Comparison of ENCODE assay signal across 8 mouse cellular contexts in genomic region chr13:5869842-5870241, GRCm38 (mm10). TPM values are rescaled to one million over a fixed set of nuclear protein-coding genes. Genes with fewer than 3 reads are reported as not detected.
DNase-seq lines count a peak whose midpoint lies in the region; ATAC-seq and TF ChIP-seq lines count a peak whose summit lies in the region.
"Had no signal": no experiment of that assay in that cellular context is flagged by ENCODE, and none has a peak within 500 bp of the region (broad histone marks: within the 10 kb centered on the region; RNA-seq: fewer than 3 reads in every experiment).

No protein-coding gene starts in this region.

- H3K36me3 ChIP-seq in liver, embryonic 16.5 days (ENCODE audit: control insufficient read depth, insufficient read depth), result peaks cover 25% of the 10 kb centered on the region
- peaks cover 22% of the 10 kb centered on the region for H3K36me3 ChIP-seq in liver, embryonic 11.5 days (ENCODE audit: control insufficient read depth, insufficient read depth, low read length)
- H3K36me3 ChIP-seq in intestine, embryonic 14.5 days (ENCODE audit: control insufficient read depth, insufficient read depth, low read length), result peaks cover 43% of the 10 kb centered on the region
- peaks cover 40% of the 10 kb centered on the region for H3K36me3 ChIP-seq in stomach, embryonic 14.5 days (ENCODE audit: control insufficient read depth, insufficient read depth, low read length)

- H3K27ac ChIP-seq in liver, embryonic 16.5 days (ENCODE audit: low read length), result no peak overlapping the region
- no peak overlapping the region for H3K27ac ChIP-seq in liver, embryonic 11.5 days (ENCODE audit: low read depth, low read length)
- peak overlapping the region; percentile 89 for H3K27ac ChIP-seq in embryonic fibroblast, embryonic 13.5 days (ENCODE audit: insufficient read depth, low read length)
- H3K27ac ChIP-seq in intestine, embryonic 14.5 days (ENCODE audit: low read depth), result peak overlapping the region; percentile 40
- H3K27ac ChIP-seq in stomach, embryonic 14.5 days (ENCODE audit: low read length), result 0 out of 2 replicates have a peak overlapping the region, but pooled peaks have one; percentile 41

- H3K9ac ChIP-seq in liver, embryonic 16.5 days (ENCODE audit: low read depth, low read length), result no peak overlapping the region
- H3K9ac ChIP-seq in liver, embryonic 11.5 days (ENCODE audit: low read depth, low read length), result no peak overlapping the region
- H3K9ac ChIP-seq in intestine, embryonic 14.5 days (ENCODE audit: low read length), result no peak overlapping the region
- no peak overlapping the region for H3K9ac ChIP-seq in stomach, embryonic 14.5 days (replicated peaks; ENCODE audit: low read depth, low read length)

- ATAC-seq in liver, embryonic 16.5 days (ENCODE audit: low read depth), result peak; percentile 40; the same call in 1 of the 2 replicates
- no peak for ATAC-seq in liver, embryonic 11.5 days (replicated peaks; ENCODE audit: low FRiP score)
- ATAC-seq in intestine, embryonic 14.5 days (replicated peaks; ENCODE audit: low FRiP score, low TSS enrichment, low read depth), result no peak
- peak; percentile 53; the same call in 1 of the 2 replicates for ATAC-seq in stomach, embryonic 14.5 days (ENCODE audit: insufficient number of reproducible peaks, insufficient read depth, low FRiP score, low read depth)

- H3K27me3 ChIP-seq in liver, embryonic 16.5 days (ENCODE audit: control insufficient read depth, insufficient read depth, low read depth, low read length), result no peaks in the 10 kb centered on the region
- no peaks in the 10 kb centered on the region for H3K27me3 ChIP-seq in liver, embryonic 11.5 days (replicated peaks; ENCODE audit: control insufficient read depth, insufficient read depth, low read length)
- H3K27me3 ChIP-seq in intestine, embryonic 14.5 days (replicated peaks; ENCODE audit: control insufficient read depth, insufficient read depth, low read length), result no peaks in the 10 kb centered on the region
- no peaks in the 10 kb centered on the region for H3K27me3 ChIP-seq in stomach, embryonic 14.5 days (ENCODE audit: control insufficient read depth, insufficient read depth, low read length)
- H3K27me3 ChIP-seq: megakaryocyte, embryonic 14.5 days had no signal

- TF ChIP-seq CTCF in embryonic fibroblast, embryonic 13.5 days (IDR thresholded peaks at IDR 0.05; ENCODE audit: borderline replicate concordance, insufficient read depth, low read length), result no peak

- no peak overlapping the region for H3K4me3 ChIP-seq in liver, embryonic 16.5 days (ENCODE audit: low read depth, low read length)
- H3K4me3 ChIP-seq in liver, embryonic 11.5 days (ENCODE audit: low read depth, low read length), result no peak overlapping the region
- no peak overlapping the region for H3K4me3 ChIP-seq in embryonic fibroblast, embryonic 13.5 days (ENCODE audit: insufficient read depth, low read length)
- no peak overlapping the region for H3K4me3 ChIP-seq in intestine, embryonic 14.5 days (ENCODE audit: low read depth, low read length)
- no peak overlapping the region for H3K4me3 ChIP-seq in stomach, embryonic 14.5 days (ENCODE audit: low read depth, low read length)
- H3K4me3 ChIP-seq: megakaryocyte, embryonic 14.5 days had no signal

- DNase-seq in liver, embryonic 11.5 days (ENCODE audit: low spot score), result no peak
- DNase-seq in intestine, embryonic 14.5 days (ENCODE audit: low spot score), result no peak
- no peak for DNase-seq in layer of hippocampus, postnatal 10 days (ENCODE audit: low spot score in 2 of 2)
- no peak for DNase-seq in left cerebral cortex, adult 9 months (ENCODE audit: low spot score in 2 of 2)

- no peak overlapping the region for H3K4me2 ChIP-seq in liver, embryonic 16.5 days (ENCODE audit: low read depth, low read length)
- no peak overlapping the region for H3K4me2 ChIP-seq in liver, embryonic 11.5 days
- peak overlapping the region; percentile 15 for H3K4me2 ChIP-seq in intestine, embryonic 14.5 days (ENCODE audit: low read length)
- H3K4me2 ChIP-seq in stomach, embryonic 14.5 days (replicated peaks; ENCODE audit: low read depth, low read length), result no peak overlapping the region

- no peaks in the 10 kb centered on the region for H3K9me3 ChIP-seq in liver, embryonic 16.5 days (replicated peaks; ENCODE audit: control insufficient read depth, low read length)
- H3K9me3 ChIP-seq in liver, embryonic 11.5 days (ENCODE audit: control insufficient read depth, low read length), result no peaks in the 10 kb centered on the region
- H3K9me3 ChIP-seq in intestine, embryonic 14.5 days (ENCODE audit: control insufficient read depth, low read length), result no peaks in the 10 kb centered on the region
- H3K9me3 ChIP-seq in stomach, embryonic 14.5 days (ENCODE audit: control insufficient read depth, low read depth, low read length), result no peaks in the 10 kb centered on the region
- H3K9me3 ChIP-seq: megakaryocyte, embryonic 14.5 days had no signal

- no peak for TF ChIP-seq POLR2A in embryonic fibroblast, embryonic 13.5 days (IDR thresholded peaks at IDR 0.05; ENCODE audit: low read depth, low read length)

- 38% methylated on average over 7 of the region's 7 CpGs for WGBS in liver, embryonic 16.5 days (ENCODE audit: insufficient replicate concordance)
- WGBS in liver, embryonic 11.5 days, result 18% methylated on average over 7 of the region's 7 CpGs
- WGBS in intestine, embryonic 14.5 days, result 19% methylated on average over 7 of the region's 7 CpGs
- WGBS in stomach, embryonic 14.5 days, result 18% methylated on average over 7 of the region's 7 CpGs

- H3K4me1 ChIP-seq in liver, embryonic 16.5 days (ENCODE audit: control insufficient read depth, low read depth, low read length), result peaks cover 3% of the 10 kb centered on the region; the same call in 1 of the 2 replicates
- no peaks in the 10 kb centered on the region; the same call in none of the 2 replicates for H3K4me1 ChIP-seq in liver, embryonic 11.5 days (replicated peaks; ENCODE audit: control insufficient read depth, insufficient read depth, low read length)
- H3K4me1 ChIP-seq in embryonic fibroblast, embryonic 13.5 days (ENCODE audit: control insufficient read depth, insufficient read depth, low read length), result peaks cover 23% of the 10 kb centered on the region
- peaks cover 23% of the 10 kb centered on the region; the same call in 1 of the 2 replicates for H3K4me1 ChIP-seq in intestine, embryonic 14.5 days (replicated peaks; ENCODE audit: control insufficient read depth, insufficient read depth, low read length)
- H3K4me1 ChIP-seq in stomach, embryonic 14.5 days (ENCODE audit: control insufficient read depth, insufficient read depth, low read length), result peaks cover 22% of the 10 kb centered on the region

RNA-seq across cellular contexts. Expression of gene Klf6, which starts 8.6 kb away (rescaled TPM):
- polyA plus RNA-seq in liver, embryonic 16.5 days (2015; fragmentation: Nextera tagmentation; extraction: Ambion mirVana), result 19.2 and 21.5 TPM in 2 replicates
- 25.7 and 31.5 TPM in 2 replicates for polyA plus RNA-seq in liver, embryonic 11.5 days (2014; fragmentation: Nextera tagmentation; extraction: Ambion mirVana)
- 105 and 134 TPM in 2 replicates for polyA plus RNA-seq in embryonic fibroblast, embryonic 13.5 days (2011; ENCODE audit: insufficient read length, low read depth, missing spikeins)
- 65.3 and 73.7 TPM in 2 replicates for polyA plus RNA-seq in intestine, embryonic 14.5 days (2014; fragmentation: Nextera tagmentation; extraction: Ambion mirVana)
- 87.3 and 90.3 TPM in 2 replicates for polyA plus RNA-seq in stomach, embryonic 14.5 days (2014; fragmentation: Nextera tagmentation; extraction: Ambion mirVana)
- 10 to 100 TPM; 40.9 to 45.4 TPM for total RNA-seq in layer of hippocampus, postnatal 10 days (2021)

Comparison
In these comparisons a context has a peak if more than half of its experiments do, and no peak if none do; other contexts are left out.
1. ATAC-seq: peak in liver, embryonic 16.5 days (single experiment) and stomach, embryonic 14.5 days (single experiment); none in liver, embryonic 11.5 days (single experiment) and intestine, embryonic 14.5 days (single experiment).
2. H3K27ac ChIP-seq: peak in embryonic fibroblast, embryonic 13.5 days (single experiment), intestine, embryonic 14.5 days (single experiment) and stomach, embryonic 14.5 days (single experiment); none in liver, embryonic 16.5 days (single experiment) and liver, embryonic 11.5 days (single experiment).